Mouse (Mus musculus) midbrain, embryonic 11.5 days (tissue): ENCODE measurements around the gene 1700015G11Rik. TPM values are rescaled to one million over a fixed set of nuclear protein-coding genes. Genes with fewer than 3 reads are reported as not detected.

Experiments used
- ATAC-seq: fragments of 200-750 bp; cut with Nextera tagmentation; 2 replicates; pipeline ENCODE4 v1.8.0; 2017; ENCODE audit warnings: moderate TSS enrichment, moderate library complexity; ENCODE audit not compliant: low FRiP score
- DNase-seq: peaks from one replicate; pipeline ENCODE4 v3.0.0; 2015; ENCODE audit warnings: low spot score; ENCODE audit errors: missing footprints
- H3K27ac ChIP-seq: fragments of 300-500 bp; sonication (generic); 2 replicates; pipeline ENCODE4 v1.5.1; 2014; ENCODE audit warnings: low read depth, low read length
- H3K27me3 ChIP-seq: fragments of 300-500 bp; sonication (generic); 2 replicates; pipeline ENCODE4 v1.6.1; 2014; ENCODE audit warnings: mild to moderate bottlenecking, low read length, moderate library complexity, mixed read lengths; ENCODE audit not compliant: control insufficient read depth, insufficient read depth
- H3K36me3 ChIP-seq: fragments of 300-500 bp; sonication (generic); 2 replicates; pipeline ENCODE4 v1.6.1; 2014; ENCODE audit warnings: mild to moderate bottlenecking, low read length, moderate library complexity, mixed read lengths; ENCODE audit not compliant: control insufficient read depth, insufficient read depth
- H3K4me1 ChIP-seq: fragments of 300-500 bp; sonication (generic); 2 replicates; pipeline ENCODE4 v1.6.1; 2014; ENCODE audit warnings: low read length; ENCODE audit not compliant: control insufficient read depth, insufficient read depth
- H3K4me2 ChIP-seq: fragments of 300-500 bp; sonication (generic); 2 replicates; pipeline ENCODE4 v1.6.1; 2014; ENCODE audit warnings: mild to moderate bottlenecking, moderate library complexity
- H3K4me3 ChIP-seq: fragments of 300-500 bp; sonication (generic); 2 replicates; pipeline ENCODE4 v1.5.1; 2014; ENCODE audit warnings: low read depth, low read length
- H3K9ac ChIP-seq: fragments of 300-500 bp; sonication (generic); 2 replicates; pipeline ENCODE4 v1.6.1; 2014; ENCODE audit warnings: low read length
- H3K9me3 ChIP-seq: fragments of 300-500 bp; sonication (generic); 2 replicates; pipeline ENCODE4 v1.6.1; 2016; ENCODE audit warnings: low read length; ENCODE audit not compliant: control insufficient read depth
- WGBS: fragments of 180-500 bp; shearing (Covaris S2); extraction: QIAGEN DNeasy Blood & Tissue Kit; methylation state at CpG from one replicate; pipeline ENCODE4 v1.1.7; 2014; 5-methylcytosine and 5-hydroxymethylcytosine counted together
- polyA plus RNA-seq: library from polyadenylated mRNA; unstranded; fragments of >200 nt; fragmentation: Nextera tagmentation; extraction: Ambion mirVana; gene quantifications from 2 replicates; pipeline ENCODE4 v1.2.1, GENCODE M21; 2014

1700015G11Rik gene
- polyA plus RNA-seq, 1 experiment from 2014 or later = not detected

GRCm38 (mm10) chr7:51973526-51973925 lies 42.0 kb downstream of the 1700015G11Rik start:
- no peak overlapping the region for H3K27ac ChIP-seq
- no peak overlapping the region for H3K9ac ChIP-seq
- H3K4me2 ChIP-seq = no peak overlapping the region
- no peaks in the 10 kb centered on the region for H3K27me3 ChIP-seq
- no peaks in the 10 kb centered on the region for H3K36me3 ChIP-seq
- 80% methylated on average over 2 of the region's 2 CpGs for WGBS
- DNase-seq = no peak
- no peaks in the 10 kb centered on the region for H3K4me1 ChIP-seq
- no peaks in the 10 kb centered on the region for H3K9me3 ChIP-seq
- no peak for ATAC-seq
- no peak overlapping the region for H3K4me3 ChIP-seq

DNA sequence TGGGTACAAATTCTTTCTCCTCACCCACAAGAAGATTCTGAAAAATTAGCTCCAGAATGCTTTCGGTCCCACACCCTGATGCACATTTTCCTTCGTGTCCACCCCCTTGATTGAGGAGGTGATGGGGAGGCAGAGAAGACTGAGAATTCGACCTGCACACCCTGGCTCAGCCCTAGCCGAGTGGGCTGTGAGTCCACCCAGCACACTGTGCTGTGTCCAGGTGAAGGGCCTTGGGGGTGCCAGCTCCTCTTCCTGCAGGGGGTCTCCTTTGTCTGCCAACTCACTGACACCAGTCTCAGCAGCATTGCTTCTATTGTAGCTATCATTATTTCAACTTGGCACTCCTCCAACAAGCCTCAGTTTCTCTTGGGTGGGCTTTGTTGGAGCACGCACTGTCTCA lies 42.4 kb downstream of the 1700015G11Rik start:
- no peaks in the 10 kb centered on the region for H3K27me3 ChIP-seq

GRCm38 (mm10) chr7:51972252-51972855 lies 43.2 kb downstream of the 1700015G11Rik start:
- peak; percentile 61; the same call in 1 of the 2 replicates for ATAC-seq
- Histone ChIP-seq H3K4me3 (no peak overlapping the region), H3K9me3 (no peaks in the 10 kb centered on the region), H3K4me1 (no peaks in the 10 kb centered on the region), H3K9ac (no peak overlapping the region), H3K27ac (no peak overlapping the region), H3K27me3 (no peaks in the 10 kb centered on the region), H3K36me3 (no peaks in the 10 kb centered on the region), H3K4me2 (no peak overlapping the region)
- peak; percentile 92 for DNase-seq
- WGBS = 34% methylated on average over 6 of the region's 6 CpGs

More for the DNA sequence above, 42.4 kb downstream of the 1700015G11Rik start:
- Histone ChIP-seq H3K4me1 (no peaks in the 10 kb centered on the region), H3K27ac (no peak overlapping the region), H3K9me3 (no peaks in the 10 kb centered on the region), H3K4me3 (no peak overlapping the region), H3K4me2 (no peak overlapping the region), H3K36me3 (no peaks in the 10 kb centered on the region), H3K9ac (no peak overlapping the region)
- WGBS = 76% methylated on average over 5 of the region's 5 CpGs
- ATAC-seq = no peak
- no peak for DNase-seq

DNA sequence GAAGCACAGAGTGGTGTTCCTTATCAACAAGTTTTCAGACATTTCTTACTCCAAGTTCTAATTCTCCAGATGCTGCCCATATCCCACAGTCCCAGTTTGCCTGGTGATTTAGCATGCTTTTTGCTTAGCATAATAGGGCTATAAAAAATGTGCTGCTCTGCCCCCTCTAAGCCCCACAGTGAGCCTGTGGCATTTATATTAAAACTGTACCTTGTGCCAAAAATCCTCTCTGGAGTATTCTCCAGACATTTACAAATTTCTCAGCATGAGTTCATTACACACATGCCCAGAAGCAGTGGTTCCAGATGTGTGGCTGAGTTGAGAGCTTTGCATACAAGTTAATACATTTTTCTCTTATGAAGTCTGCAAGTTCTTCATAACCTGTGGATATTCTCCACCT lies 46.1 kb downstream of the 1700015G11Rik start:
- Histone ChIP-seq H3K4me1 (no peaks in the 10 kb centered on the region), H3K27ac (no peak overlapping the region), H3K9ac (no peak overlapping the region), H3K9me3 (no peaks in the 10 kb centered on the region), H3K4me2 (no peak overlapping the region), H3K4me3 (no peak overlapping the region), H3K36me3 (no peaks in the 10 kb centered on the region), H3K27me3 (no peaks in the 10 kb centered on the region)
- no peak for DNase-seq
- ATAC-seq = no peak

DNA sequence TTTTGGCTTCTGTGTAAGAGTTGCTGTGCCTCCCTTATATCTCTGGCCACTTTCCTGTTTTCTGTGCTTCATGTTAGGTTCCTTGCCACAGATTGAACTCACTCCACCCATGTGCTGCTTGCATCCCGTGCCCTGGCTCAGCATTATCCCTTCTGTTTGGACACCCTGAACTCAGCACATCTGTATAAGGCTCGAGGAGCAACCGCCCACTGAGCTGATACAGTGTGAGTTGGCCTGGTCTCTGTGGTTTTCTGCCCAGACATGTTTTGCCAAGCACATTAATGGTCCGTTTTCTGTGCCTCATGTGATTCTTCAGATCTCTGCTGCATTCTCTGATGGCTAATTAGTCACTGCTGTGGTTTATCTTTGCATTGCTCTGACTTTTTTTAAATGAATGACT lies 47.9 kb downstream of the 1700015G11Rik start:
- Histone ChIP-seq H3K4me3 (no peak overlapping the region), H3K9me3 (no peaks in the 10 kb centered on the region), H3K4me1 (no peaks in the 10 kb centered on the region), H3K27ac (no peak overlapping the region), H3K36me3 (no peaks in the 10 kb centered on the region), H3K4me2 (no peak overlapping the region), H3K9ac (no peak overlapping the region), H3K27me3 (no peaks in the 10 kb centered on the region)
- no peak for DNase-seq
- 79% methylated on average over 4 of the region's 4 CpGs for WGBS
- ATAC-seq = no peak

DNA sequence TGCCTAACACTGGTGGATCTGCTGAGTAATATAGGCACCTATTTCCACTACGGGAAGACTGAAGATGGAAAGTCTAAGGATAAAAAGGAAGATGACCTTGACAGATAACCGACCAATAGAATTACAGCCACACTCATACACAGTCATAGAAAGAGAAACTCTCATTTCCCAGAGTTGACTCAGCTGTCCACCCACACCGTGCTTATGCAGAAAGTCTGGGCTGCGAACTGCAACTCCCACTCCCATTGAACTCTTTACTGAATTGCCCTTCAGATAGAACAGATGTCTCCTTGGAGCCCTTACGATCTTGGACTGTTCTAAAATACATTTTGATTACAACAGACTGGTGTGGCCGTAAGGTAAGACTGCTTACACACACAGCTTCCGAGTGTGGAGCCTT lies 50.8 kb downstream of the 1700015G11Rik start:
- 90% methylated on average over 7 of the region's 7 CpGs for WGBS
- ATAC-seq = no peak
- DNase-seq = no peak
- Histone ChIP-seq H3K4me3 (no peak overlapping the region), H3K27ac (no peak overlapping the region), H3K9ac (no peak overlapping the region), H3K27me3 (no peaks in the 10 kb centered on the region), H3K36me3 (no peaks in the 10 kb centered on the region), H3K4me2 (no peak overlapping the region), H3K4me1 (peaks cover 4% of the 10 kb centered on the region; the same call in 1 of the 2 replicates), H3K9me3 (no peaks in the 10 kb centered on the region)

DNA sequence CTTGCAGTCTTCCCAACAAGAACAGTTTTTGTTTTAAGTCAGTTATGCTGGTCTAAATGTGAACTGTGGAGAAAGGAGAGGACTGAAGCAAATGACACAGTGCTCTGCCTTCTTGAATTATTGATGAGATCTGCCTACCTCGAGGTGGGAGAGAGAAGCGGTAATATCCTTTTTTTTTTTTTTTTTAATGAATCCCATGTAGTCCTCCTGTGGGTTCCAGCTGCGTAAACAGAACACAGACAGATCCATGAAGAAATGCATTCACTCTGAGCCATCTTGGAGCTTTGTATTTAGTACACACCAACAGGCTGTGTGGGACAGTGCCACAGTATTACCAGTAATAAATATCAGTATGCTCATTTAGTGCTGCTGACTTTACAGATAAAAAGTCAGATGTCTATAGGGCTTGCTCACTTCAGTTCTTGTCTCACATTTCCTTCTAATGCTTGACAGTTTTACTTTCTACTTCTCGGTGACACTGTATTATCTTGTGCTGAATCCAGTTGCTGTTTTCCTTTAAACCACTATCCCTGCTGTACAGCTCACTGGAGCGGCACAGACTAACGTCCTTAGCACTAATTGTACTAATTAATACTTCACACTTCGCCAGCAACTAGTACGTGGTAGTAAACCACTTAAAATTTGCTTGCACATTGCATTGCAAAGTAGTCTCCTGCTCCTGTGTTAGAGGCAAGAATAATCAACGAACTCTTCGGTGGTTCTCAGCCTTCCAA lies 53.1 kb downstream of the 1700015G11Rik start:
- Histone ChIP-seq H3K9ac (no peak overlapping the region), H3K27ac (no peak overlapping the region; the same call in 1 of the 2 replicates), H3K27me3 (no peaks in the 10 kb centered on the region), H3K4me1 (peaks cover 4% of the 10 kb centered on the region; the same call in 1 of the 2 replicates), H3K4me2 (no peak overlapping the region), H3K4me3 (no peak overlapping the region), H3K36me3 (no peaks in the 10 kb centered on the region), H3K9me3 (no peaks in the 10 kb centered on the region)
- 54% methylated on average over 10 of the region's 10 CpGs for WGBS
- ATAC-seq (peak; percentile 67), DNase-seq (peak; percentile 74)

Other genes starting within 250 kb of the 1700015G11Rik start
- gene Gas2, start 153.7 kb downstream of the 1700015G11Rik start, polyA plus RNA-seq = 33.5 and 34.1 TPM in 2 replicates
- 14.3 and 14.4 TPM in 2 replicates for gene Fancf, start 153.5 kb downstream of the 1700015G11Rik start, polyA plus RNA-seq
- 14.5 and 15.2 TPM in 2 replicates for gene Svip, start 9.7 kb downstream of the 1700015G11Rik start, polyA plus RNA-seq